Mouse (Mus musculus) MN1 (cell line): ENCODE measurements at regions not wholly inside any gene's neighbourhood (a gene's known extent, or its start where the extent isn't known, plus 50 kb on each side); places are given as distances from the start of the nearest gene placed in this dataset.

Source experiments
- DNase-seq: peaks from one replicate; pipeline ENCODE4 v3.0.0-alpha.2; 2016; ENCODE audit warnings: low spot score

DNA sequence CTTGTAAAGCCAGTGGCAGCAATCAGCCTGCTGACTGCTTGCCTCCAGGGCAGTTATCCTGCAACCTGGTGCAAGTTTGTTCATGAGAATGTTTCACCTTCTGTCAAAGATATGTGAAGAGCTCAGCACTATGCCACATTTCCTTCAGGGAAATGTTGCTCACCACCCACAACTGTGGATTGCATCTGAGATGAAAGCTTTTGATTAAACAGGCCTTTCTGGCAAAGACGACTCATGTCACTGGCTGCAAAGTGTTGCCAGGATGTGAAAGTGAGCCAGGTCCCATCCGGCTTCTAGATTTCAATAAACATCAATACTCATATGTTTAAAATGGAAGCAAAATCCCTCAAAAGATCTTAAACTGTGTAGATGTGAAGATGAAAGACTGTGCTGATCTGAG, 2121.0 kb downstream of the Gm37988 start:
- no peak for DNase-seq

DNA sequence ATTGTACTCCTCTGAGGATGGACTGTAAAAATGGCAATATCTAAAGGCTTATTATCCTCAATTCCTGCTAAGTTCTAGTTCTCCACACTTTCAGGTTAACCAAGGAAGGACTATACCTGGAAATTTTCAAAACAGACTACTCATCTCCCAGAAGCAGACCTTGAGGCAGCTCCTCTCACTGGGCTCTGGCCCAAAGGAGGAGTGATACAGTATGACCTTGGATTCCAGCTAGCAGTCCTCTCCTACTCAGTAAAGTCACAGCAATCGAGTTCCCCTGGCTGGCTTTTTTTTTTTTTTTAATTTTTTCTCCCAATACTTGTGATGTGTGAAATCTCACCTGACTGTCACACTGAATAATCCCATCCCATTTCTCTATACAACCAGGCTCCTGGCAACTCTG, 2124.2 kb downstream of the Gm37988 start:
- no peak for DNase-seq

DNA sequence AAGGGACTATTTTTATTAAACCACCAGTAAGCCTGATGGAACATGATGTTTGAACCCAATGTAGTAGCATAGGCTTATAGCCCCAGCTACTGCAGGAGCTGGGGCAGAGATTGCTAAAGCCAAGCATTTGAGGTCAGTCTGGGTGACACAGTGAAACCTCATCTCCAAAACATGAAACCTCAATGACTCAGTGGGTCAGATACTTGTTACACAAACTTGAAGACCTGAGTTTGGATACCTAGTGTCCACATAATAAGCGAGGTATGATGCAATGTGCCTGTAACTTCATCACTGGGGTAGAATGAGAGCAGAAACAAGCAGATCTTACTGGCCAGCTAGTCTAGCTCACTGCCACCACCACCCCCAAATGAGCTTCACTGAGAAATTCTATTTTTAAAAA, 2162.1 kb downstream of the Gm37988 start:
- DNase-seq, result no peak

DNA sequence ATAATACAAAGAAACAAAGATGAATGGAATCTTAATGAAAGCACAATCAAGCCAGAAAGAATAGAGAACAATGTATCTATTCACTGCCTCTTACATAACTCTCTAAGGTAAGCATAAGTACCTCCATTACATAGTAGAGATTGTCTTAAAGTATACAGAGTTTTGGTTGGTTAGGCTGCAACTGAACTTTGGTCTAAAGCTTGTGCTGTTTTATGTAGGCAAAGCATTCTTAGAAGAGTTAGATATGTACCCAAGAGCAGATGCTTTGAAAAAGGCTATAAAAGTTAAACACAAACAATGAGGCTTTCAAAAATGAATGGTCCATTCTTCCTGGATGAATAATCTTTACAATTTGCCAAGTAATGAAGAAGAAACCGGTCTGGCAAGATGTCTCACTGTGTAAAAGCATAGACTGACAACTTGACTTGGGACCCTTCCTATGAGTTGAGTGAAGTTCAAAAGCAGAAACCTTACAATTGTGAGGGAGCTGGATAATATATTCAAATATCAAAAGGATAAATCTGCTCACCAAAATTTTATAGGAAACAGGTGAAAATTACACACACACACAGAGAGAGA, 2166.1 kb downstream of the Gm37988 start:
- no peak for DNase-seq

DNA sequence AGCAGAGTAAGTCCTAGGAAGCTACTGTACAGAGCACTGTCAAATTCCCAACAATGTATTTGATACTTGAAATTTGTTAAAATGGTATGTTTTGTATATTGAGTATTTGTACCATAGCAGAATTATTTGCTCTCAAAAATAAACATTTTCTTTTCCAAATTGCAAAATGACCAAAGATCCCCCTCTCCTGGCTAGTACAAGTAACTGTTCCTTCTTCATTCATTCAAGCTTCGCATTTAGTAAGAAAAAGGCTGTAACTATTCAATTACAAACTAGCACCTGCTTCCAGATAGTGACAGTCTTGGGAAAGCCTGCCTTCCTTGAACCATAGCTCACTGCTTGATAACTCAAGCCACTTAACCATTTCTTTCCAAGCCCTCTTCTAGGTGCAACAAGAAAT, 2171.9 kb downstream of the Gm37988 start:
- DNase-seq, result no peak

DNA sequence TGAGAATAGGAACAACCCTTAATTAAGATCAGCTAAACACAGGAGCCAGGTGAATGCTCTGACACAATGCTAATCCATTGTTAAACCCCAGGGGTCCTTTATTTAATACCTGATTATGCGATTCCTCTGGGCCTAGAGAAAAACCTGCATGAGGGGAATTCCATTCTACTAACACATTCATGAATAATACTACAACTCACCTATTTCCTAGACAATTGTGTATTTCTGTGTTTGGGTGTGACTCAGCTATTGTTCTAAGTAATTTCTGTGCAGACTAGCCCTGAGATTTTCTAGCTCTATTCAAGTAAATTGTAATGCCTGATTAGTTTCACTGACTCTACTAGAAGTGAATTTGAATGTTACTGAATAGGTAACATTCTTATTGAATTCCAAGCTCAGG, 2176.5 kb downstream of the Gm37988 start:
- no peak for DNase-seq

DNA sequence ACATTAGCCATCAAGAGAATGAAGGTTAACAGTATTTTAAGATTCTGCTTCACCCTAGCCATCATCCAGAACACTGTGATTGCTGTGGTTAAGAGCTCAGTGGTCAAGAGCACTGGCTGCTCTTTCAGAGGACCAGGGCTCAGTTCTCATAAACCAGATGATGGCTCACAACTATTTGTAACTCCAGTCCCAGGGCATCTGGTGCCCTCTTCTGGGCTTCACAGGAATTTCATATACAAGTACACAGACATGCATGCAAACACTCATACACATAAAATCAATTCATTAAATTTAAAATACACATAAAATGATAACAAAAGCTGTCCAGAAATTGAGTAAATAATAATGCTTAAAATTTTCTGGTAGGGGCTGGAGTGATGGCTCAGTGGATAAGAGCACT, 2189.9 kb downstream of the Gm37988 start:
- no peak for DNase-seq

DNA sequence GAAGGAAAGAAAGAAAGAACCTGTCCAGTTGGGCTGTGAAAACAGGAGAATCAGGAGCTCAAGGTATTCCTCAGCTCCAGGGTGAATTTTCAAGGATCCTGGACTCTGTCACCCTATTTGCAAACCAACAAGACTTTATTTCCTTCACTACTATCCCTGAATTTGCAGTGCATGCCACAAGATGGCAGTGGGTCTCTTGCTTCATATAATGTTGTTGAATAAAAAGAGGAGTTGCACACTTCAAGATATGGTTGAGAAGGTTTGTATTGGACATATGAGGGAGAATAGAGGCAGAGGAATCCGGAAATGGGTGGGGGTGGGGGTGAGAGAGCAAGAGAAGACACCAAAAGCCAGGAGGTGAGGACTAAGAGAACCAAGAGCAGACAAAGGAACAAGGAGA, 2202.5 kb downstream of the Gm37988 start:
- peak; percentile 39 for DNase-seq
